Mouse (Mus musculus): Measurements from ENCODE around the gene Bmp8b.
"Not testable (repeated sequence)": the region's sequence is repeated elsewhere in the genome, so short reads cannot be mapped to it uniquely, and the experiment has no call there.

Bmp8b gene

DNA sequence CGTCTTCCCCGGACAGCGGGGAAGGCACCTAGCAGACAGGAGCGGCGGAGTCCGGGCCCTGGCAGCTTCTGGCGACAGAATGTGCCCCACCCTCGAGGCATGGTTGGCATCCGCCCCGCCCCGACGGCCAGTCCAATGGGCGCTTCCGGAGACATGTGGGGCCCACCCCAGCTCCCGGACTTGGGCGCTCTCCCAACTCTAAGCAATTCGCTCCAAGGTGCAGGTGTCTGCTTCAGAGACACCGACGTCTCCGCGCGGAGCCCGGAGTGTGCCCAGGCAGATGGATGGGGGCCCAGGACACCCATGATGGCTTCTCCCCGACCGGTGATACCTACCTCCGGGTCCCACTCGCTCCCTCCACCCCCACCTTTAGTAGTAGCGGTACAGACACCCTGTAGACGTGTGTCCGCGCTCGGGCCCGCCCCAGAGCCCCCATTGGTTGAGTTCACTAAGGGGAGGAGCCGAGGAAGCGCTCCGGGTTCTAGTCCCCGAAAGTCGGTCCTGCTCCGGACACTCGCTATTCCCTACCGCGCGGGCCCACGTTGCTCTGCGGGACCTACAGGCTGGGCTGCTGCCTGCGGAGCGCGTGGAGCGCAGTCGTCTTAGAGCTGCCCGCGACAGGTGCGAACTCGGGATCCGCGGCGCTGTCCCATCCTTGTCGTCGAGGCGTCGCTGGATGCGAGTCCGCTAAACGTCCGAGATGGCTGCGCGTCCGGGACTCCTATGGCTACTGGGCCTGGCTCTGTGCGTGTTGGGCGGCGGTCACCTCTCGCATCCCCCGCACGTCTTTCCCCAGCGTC lies at the start of gene Bmp8b:
Gene Bmp8b, plus strand, starts transcription at position 515 of the 800 bp plus-strand sequence.
- DNase-seq (ENCODE audit: low read depth in 2 of 2, low spot score in 2 of 2), result no peak

- no peak for DNase-seq (ENCODE audit: low read depth in 2 of 2, low spot score in 2 of 2)
These were observed 48.3 kb upstream of the Bmp8b start for GRCm38 (mm10) chr4:123056560-123057109.

DNA sequence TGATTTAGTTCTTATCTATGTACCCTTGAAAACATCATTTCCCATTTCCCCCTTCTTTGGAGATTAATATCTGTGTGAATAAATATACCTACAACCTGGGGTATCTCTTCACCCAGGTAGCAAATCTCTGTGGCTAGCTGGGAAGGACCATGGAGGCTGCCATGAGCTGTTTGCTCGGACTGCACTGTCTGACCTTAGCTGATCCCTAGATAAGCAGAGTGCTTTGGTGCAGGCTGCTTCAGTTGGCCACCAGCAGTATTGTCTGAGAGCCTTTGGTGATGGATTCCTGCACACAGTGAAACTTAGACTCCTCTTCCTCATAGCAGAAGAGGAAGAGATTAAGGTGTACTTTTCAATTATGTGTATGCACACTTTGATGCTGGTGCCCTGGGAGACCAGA lies 47.0 kb upstream of the Bmp8b start:
- DNase-seq (ENCODE audit: low read depth in 2 of 2, low spot score in 2 of 2), result no peak

DNA sequence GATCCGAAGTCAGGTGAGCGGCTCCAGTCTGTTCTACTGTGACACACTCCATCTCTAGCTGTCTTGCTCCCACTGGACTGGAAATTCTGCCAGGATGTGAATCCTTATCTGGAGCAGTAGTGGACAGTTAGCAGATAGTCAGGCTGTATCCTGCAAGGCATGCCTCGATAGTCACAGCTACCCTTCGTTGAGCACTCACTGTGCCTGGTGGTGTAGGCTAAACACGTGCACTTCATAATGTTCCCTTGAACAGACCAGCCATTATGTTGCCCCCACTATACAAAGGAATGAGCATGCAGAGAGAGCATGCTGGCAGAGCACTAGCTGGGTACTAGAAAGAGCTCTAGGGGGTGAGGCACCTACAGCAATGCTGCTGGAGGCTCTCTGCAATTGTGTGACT lies 43.2 kb upstream of the Bmp8b start:
- no peak for DNase-seq (ENCODE audit: low read depth in 2 of 2, low spot score in 2 of 2)

DNA sequence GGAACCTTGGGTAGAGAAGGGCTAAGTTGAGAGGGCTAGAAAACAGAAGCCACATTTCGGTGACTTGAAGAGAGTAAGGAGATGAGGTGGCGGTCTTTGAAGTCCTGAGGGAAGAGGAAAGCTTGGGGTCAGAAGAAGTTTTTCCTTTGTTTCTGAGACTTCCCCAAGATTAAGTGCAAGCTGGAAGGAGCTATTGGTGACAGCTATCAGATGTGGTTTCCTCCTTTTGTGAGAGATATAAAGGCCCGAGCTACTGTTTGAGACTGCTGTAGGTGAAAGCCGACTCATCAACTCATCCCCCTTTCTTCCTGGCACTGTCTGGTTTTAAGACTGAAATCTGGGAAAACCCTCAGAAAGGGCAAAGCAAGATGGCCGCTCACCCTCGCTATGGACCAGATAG lies 36.3 kb upstream of the Bmp8b start:
- no peak for DNase-seq (ENCODE audit: low read depth in 2 of 2, low spot score in 2 of 2)

GRCm38 (mm10) chr4:123071266-123071966 lies 33.5 kb upstream of the Bmp8b start:
- DNase-seq (ENCODE audit: low read depth in 2 of 2, low spot score in 2 of 2), result peak in 1 of 2 experiments; percentile 22

DNA sequence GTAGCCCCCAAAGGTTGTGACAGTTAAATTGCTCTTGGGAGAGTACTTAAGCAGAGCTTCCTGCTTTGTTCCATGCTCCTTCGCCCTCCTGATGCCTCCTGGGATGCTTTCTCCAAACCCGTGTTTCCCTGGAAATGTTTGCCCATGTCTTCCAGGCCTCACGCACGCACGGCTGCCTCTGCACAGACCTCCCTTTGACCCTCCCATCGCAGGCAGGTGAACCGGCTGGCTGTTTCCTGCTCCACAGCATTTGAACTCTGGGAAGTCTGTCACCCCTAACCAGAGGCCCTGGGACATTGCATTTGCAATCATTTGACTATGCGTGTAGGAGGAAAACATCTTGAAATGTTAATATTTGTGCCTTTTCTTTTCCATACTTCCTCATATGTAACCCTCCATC lies 28.0 kb upstream of the Bmp8b start:
- no peak for DNase-seq (ENCODE audit: low read depth in 2 of 2, low spot score in 2 of 2)

GRCm38 (mm10) chr4:123078231-123078630 lies 26.7 kb upstream of the Bmp8b start:
- no peak for DNase-seq (ENCODE audit: low read depth in 2 of 2, low spot score in 2 of 2)

DNA sequence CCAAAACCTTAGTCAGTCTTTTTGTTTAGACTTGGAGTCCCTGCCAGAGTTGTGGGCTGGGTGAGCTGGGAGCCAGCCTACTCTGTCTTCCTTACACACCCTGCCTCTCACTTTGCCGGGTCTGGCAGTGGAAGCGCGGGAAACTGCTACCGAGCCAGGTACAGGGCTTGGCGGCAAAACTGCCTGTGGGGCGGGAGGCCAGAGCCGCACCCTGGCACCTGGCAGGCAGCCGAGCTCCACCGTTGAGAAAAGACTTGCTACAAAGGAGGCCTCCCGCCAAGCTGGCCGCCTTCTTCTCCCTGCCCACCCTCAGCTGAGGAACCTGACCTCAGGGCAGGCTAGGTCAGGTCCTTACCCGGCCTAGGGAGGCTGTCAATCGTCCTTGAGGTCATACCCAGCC lies 24.2 kb upstream of the Bmp8b start:
- DNase-seq (ENCODE audit: low read depth in 2 of 2, low spot score in 2 of 2), result no peak

DNA sequence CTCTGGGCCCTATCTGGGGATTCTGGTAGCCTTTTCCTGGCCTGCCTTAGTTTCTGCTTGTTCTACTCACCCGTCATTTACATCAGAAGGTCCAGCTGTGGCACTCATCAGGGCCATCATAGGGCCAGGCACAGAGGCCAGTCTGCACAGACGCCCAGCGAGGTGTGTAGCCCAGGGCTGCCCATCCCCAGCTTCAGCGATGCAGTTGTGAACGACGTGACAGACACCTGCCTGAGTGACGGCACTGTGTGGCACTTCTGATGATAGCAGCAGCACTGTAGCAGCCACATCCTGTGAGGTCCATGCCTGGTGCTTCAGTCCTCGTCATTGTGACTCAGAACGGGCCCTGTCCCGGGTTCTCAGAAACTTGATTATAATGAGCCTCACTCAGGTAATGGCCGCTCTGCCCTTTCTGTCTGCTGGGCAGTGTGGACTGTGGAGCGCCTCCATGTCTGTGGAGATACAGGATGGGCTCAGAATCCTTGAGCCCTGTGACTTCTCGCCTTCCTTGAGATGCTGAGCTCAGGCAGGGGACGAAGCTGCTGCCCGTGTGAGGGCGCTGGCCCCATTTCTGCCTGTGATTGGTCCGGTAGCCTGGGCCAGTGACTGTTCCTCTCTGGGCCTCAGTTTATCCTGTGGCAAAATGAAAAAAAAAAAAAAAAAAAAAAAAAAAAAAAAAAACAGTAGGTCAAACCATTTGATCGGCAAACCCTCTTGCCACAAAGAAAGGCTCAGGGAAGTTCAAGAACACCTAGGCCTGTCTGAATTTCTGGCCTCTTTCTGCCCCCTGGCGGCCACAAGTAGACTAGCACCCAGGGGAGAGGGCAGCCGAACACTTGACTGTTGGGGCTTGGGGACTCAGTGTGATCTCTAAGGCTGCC lies 22.4 kb upstream of the Bmp8b start:
- peak; percentile 50 to 62 for DNase-seq (ENCODE audit: low read depth in 2 of 2, low spot score in 2 of 2)

DNA sequence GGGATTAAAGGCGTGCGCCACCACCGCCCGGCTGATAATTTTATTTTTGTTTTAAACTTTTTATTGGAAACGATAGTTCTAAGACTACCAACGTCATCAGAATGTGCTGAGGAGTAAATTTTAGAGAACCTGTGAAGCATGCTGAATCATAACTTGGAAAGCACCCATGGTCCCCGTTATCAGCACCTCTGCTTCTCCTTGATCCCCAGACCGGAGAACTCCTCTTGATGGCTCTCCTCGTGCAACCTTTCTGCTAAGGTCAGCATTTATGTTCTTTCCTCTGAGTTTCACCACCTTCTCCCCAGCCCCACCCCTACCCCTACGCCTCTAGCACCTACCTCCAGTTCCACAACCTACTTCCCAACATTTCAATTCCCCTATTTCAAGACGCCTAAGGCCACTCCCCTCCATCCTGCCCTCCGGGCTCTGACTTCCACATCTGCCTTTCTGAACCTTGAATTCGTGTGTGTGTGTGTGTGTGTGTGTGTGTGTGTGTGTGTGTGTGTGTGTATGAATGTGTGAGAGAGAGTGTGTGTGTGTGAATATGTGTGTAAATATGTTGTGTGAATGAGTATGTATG lies 21.6 kb upstream of the Bmp8b start:
- DNase-seq (ENCODE audit: low read depth in 2 of 2, low spot score in 2 of 2), result no peak

DNA sequence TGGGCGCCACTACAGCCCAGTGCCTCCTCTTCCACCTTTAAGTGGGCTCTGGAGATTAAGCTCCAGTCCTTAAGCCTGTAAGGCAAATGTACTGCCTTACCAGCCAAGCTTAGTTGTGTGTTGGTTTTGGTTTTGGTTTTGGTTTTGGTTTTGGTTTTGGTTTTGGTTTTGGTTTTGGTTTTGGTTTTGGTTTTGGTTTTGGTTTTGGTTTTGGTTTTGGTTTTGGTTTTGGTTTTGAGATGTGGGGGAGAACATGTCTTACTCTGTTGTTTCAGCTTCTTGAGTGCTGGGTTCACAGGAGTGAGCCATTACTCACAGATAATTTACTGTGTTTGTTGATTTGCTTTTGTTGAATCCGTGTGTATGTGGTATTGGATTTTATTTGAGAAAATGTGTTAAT lies 19.7 kb upstream of the Bmp8b start:
- DNase-seq (ENCODE audit: low read depth in 2 of 2, low spot score in 2 of 2), result no peak

GRCm38 (mm10) chr4:123086381-123086780 lies 18.6 kb upstream of the Bmp8b start:
- no peak for DNase-seq (ENCODE audit: low read depth in 2 of 2, low spot score in 2 of 2)

- DNase-seq (ENCODE audit: low read depth in 2 of 2, low spot score in 2 of 2), result no peak
These were observed 12.3 kb upstream of the Bmp8b start for GRCm38 (mm10) chr4:123092621-123093020.

DNA sequence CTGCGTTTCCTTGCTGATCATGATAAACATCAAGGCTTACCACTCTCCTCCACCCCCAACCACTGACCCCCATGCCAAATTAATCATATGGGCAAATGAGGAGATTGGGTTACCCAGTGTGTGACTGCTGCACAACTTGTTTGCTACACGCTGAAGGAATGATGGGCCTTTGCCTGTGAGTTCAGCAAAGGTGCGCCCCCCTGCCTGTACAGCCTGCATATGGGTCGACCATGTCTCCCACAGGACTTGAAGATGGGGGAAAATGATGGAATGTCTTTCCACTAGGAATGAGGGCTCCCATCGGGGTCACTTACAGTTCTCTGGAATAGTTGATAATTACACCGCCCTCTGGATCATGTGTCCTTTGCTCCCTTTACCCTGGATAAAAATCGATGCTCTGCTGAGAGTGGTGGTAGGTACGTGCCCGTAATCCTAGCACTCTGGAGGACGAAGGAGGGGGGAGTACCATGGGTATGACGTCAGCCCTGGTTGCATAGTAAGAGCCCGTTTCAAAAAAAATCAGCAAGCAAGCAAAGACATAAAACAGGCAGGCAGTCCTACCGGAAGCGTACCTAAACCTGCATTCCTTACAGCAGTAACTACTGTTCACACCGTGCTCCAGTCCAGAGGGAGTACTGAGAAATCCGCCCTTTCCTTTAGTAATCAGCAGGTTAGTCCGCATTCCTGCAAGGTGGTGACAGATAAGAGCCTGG lies 11.7 kb upstream of the Bmp8b start:
- no peak for DNase-seq (ENCODE audit: low read depth in 2 of 2, low spot score in 2 of 2)

GRCm38 (mm10) chr4:123093869-123094268 lies 11.1 kb upstream of the Bmp8b start:
- no peak for DNase-seq (ENCODE audit: low read depth in 2 of 2, low spot score in 2 of 2)

DNA sequence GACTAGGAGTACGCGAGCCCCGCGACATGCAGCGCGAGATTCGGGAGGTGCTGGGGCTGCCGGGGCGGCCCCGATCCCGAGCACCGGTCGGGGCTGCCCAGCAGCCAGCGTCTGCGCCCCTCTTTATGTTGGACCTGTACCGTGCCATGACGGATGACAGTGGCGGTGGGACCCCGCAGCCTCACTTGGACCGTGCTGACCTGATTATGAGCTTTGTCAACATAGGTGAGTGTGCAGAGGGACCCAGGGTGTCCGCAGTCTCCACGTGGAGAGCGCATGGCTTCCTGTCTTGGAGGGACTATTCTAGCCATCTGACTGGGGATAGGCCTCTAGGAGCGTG lies 456 bp downstream of the Bmp8b start:
- DNase-seq (ENCODE audit: low read depth in 2 of 2, low spot score in 2 of 2), result no peak

DNA sequence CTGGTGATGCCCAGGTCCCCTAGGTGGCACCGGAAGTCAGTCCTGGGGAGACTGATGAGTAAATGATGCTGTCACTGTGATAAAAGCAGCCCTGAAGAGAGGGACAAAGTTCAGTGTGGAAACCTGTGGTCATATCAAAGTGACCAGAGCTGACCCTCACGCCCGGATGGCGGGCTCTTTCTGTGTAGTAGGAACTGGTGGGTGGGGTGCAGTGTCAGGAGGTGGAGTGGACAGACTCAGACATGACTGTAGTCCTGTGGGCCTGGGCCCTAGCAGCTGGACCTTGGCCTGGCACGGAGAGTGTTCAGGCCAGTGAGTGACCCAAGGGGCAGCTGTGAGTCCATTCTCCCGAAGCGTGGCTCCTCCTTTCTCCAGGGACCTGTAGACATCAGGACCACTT lies 964 bp downstream of the Bmp8b start:
- DNase-seq (ENCODE audit: low read depth in 2 of 2, low spot score in 2 of 2), result not testable (repeated sequence)

DNA sequence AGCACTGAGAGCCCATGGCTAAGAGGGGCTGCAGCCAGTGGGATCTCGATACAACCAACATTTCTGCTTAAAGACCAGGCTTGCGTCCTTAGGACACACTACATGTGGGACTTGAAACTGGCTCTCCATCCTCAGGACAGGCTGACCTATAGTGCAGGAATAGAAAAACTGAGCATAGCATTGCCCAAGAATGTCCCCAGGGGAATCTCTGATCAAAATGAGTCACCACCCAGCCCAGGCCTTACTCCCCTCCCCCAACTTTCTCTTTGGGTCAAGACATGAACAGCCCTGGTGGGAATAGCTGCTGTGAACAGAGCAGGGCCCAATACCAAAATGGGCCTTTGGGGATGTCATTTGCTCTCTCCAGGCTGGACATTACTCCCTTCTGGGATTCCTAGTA lies 1.9 kb downstream of the Bmp8b start:
- no peak for DNase-seq (ENCODE audit: low read depth in 2 of 2, low spot score in 2 of 2)

- no peak for DNase-seq (ENCODE audit: low read depth in 2 of 2, low spot score in 2 of 2)
These were observed 3.1 kb downstream of the Bmp8b start for GRCm38 (mm10) chr4:123108056-123108455.

All from CD8-positive naive resting alpha-beta T cell, adult 2 months (primary cell).